Mouse (Mus musculus): ENCODE data around the gene Rab5b. TPM values are rescaled to one million over a fixed set of nuclear protein-coding genes. Genes with fewer than 3 reads are reported as not detected.
A peak's percentile ranks its signal among the peaks of the same experiment; 100 is the strongest.

Rab5b gene
- total and polyA plus RNA-seq, 2 experiments from 2014 or later, result 99.7 to 127 TPM

GRCm38 (mm10) chr10:128646139-128647089 is 49.6 kb downstream of the Rab5b start:
- Histone ChIP-seq H3K9ac (replicated peaks; ENCODE audit: low read length) (peak overlapping the region; percentile 53), H3K27me3 (ENCODE audit: insufficient read depth, low read length) (no peaks in the 10 kb centered on the region), H3K4me2 (ENCODE audit: low read depth, low read length) (peak overlapping the region; percentile 66), H3K4me3 (ENCODE audit: low read length) (peak overlapping the region; percentile 55), H3K9me3 (ENCODE audit: low read length) (no peaks in the 10 kb centered on the region), H3K27ac (peak overlapping the region; percentile 83), H3K4me1 (ENCODE audit: insufficient read depth, low read length) (peaks cover 13% of the 10 kb centered on the region; the same call in 1 of the 2 replicates), H3K36me3 (ENCODE audit: insufficient read depth, low read length) (peaks cover under 1% of the 10 kb centered on the region; the same call in 1 of the 2 replicates)
- DNase-seq (ENCODE audit: low spot score) (peak; percentile 79), ATAC-seq (peak; percentile 78)
- 5% methylated on average over 12 of the region's 13 CpGs for WGBS
- no peak for TF ChIP-seq CTCF (IDR thresholded peaks at IDR 0.05; ENCODE audit: low read depth)

- peak; percentile 84 for ATAC-seq
- H3K4me1 ChIP-seq (ENCODE audit: insufficient read depth, low read length), result peaks cover 13% of the 10 kb centered on the region; the same call in 1 of the 2 replicates
Measured at GRCm38 (mm10) chr10:128645111-128646011, 50.7 kb downstream of the Rab5b start, which contains the start of gene Ikzf4. TSS of gene Ikzf4 (minus strand) at chr10:128645991.

GRCm38 (mm10) chr10:128642749-128643148 is 53.3 kb downstream of the Rab5b start:
- Histone ChIP-seq H3K9me3 (ENCODE audit: low read length) (no peaks in the 10 kb centered on the region), H3K27ac (no peak overlapping the region), H3K4me1 (ENCODE audit: insufficient read depth, low read length) (peaks cover 13% of the 10 kb centered on the region; the same call in 1 of the 2 replicates), H3K27me3 (ENCODE audit: insufficient read depth, low read length) (no peaks in the 10 kb centered on the region), H3K4me3 (ENCODE audit: low read length) (no peak overlapping the region), H3K4me2 (ENCODE audit: low read depth, low read length) (peak overlapping the region; percentile 66; the same call in 1 of the 2 replicates), H3K9ac (replicated peaks; ENCODE audit: low read length) (no peak overlapping the region), H3K36me3 (ENCODE audit: insufficient read depth, low read length) (peaks cover 17% of the 10 kb centered on the region; the same call in 1 of the 2 replicates)
- TF ChIP-seq CTCF (IDR thresholded peaks at IDR 0.05; ENCODE audit: low read depth), result no peak
- ATAC-seq (no peak), DNase-seq (ENCODE audit: low spot score) (no peak)
- 89% methylated on average over 6 of the region's 6 CpGs for WGBS

More at GRCm38 (mm10) chr10:128645111-128646011, 50.7 kb downstream of the Rab5b start, which contains the start of gene Ikzf4:
- Histone ChIP-seq H3K36me3 (ENCODE audit: insufficient read depth, low read length) (peaks cover 10% of the 10 kb centered on the region; the same call in 1 of the 2 replicates), H3K9ac (replicated peaks; ENCODE audit: low read length) (peak within 1 kb of the TSS; percentile 69), H3K4me2 (ENCODE audit: low read depth, low read length) (peak within 1 kb of the TSS; percentile 66), H3K27ac (peak within 1 kb of the TSS; percentile 90), H3K4me3 (ENCODE audit: low read length) (peak within 1 kb of the TSS; percentile 55), H3K9me3 (ENCODE audit: low read length) (no peaks in the 10 kb centered on the region), H3K27me3 (ENCODE audit: insufficient read depth, low read length) (no peaks in the 10 kb centered on the region)
- 1% methylated on average over 36 of the region's 36 CpGs for WGBS
- DNase-seq (ENCODE audit: low spot score), result peak; percentile 65
- TF ChIP-seq CTCF (IDR thresholded peaks at IDR 0.05; ENCODE audit: low read depth), result no peak

GRCm38 (mm10) chr10:128641871-128642270 is 54.2 kb downstream of the Rab5b start:
- H3K4me3 ChIP-seq (ENCODE audit: low read length), result no peak overlapping the region
- DNase-seq (ENCODE audit: low spot score), result no peak
- H3K4me1 ChIP-seq (ENCODE audit: insufficient read depth, low read length), result peaks cover 13% of the 10 kb centered on the region; the same call in 1 of the 2 replicates
- H3K36me3 ChIP-seq (ENCODE audit: insufficient read depth, low read length), result peaks cover 17% of the 10 kb centered on the region; the same call in 1 of the 2 replicates
- no peak overlapping the region for H3K4me2 ChIP-seq (ENCODE audit: low read depth, low read length)
- WGBS, result 84% methylated on average over 7 of the region's 7 CpGs
- no peak for ATAC-seq
- no peak for TF ChIP-seq CTCF (IDR thresholded peaks at IDR 0.05; ENCODE audit: low read depth)
- no peaks in the 10 kb centered on the region for H3K9me3 ChIP-seq (ENCODE audit: low read length)
- H3K27me3 ChIP-seq (ENCODE audit: insufficient read depth, low read length), result no peaks in the 10 kb centered on the region
- H3K27ac ChIP-seq, result no peak overlapping the region
- no peak overlapping the region for H3K9ac ChIP-seq (replicated peaks; ENCODE audit: low read length)

GRCm38 (mm10) chr10:128640891-128641290 is 55.2 kb downstream of the Rab5b start:
- Histone ChIP-seq H3K4me2 (ENCODE audit: low read depth, low read length) (no peak overlapping the region), H3K36me3 (ENCODE audit: insufficient read depth, low read length) (peaks cover 23% of the 10 kb centered on the region), H3K27ac (no peak overlapping the region), H3K27me3 (ENCODE audit: insufficient read depth, low read length) (no peaks in the 10 kb centered on the region), H3K9ac (replicated peaks; ENCODE audit: low read length) (no peak overlapping the region), H3K4me3 (ENCODE audit: low read length) (no peak overlapping the region), H3K4me1 (ENCODE audit: insufficient read depth, low read length) (peaks cover 13% of the 10 kb centered on the region; the same call in 1 of the 2 replicates), H3K9me3 (ENCODE audit: low read length) (no peaks in the 10 kb centered on the region)
- ATAC-seq (no peak), DNase-seq (ENCODE audit: low spot score) (no peak)
- 87% methylated on average over 15 of the region's 15 CpGs for WGBS
- no peak for TF ChIP-seq CTCF (IDR thresholded peaks at IDR 0.05; ENCODE audit: low read depth)

- no peak for TF ChIP-seq CTCF (IDR thresholded peaks at IDR 0.05; ENCODE audit: low read depth)
- H3K27ac ChIP-seq, result no peak overlapping the region
- H3K9ac ChIP-seq (replicated peaks; ENCODE audit: low read length), result no peak overlapping the region
- peaks cover 13% of the 10 kb centered on the region; the same call in 1 of the 2 replicates for H3K4me1 ChIP-seq (ENCODE audit: insufficient read depth, low read length)
- peaks cover 31% of the 10 kb centered on the region for H3K36me3 ChIP-seq (ENCODE audit: insufficient read depth, low read length)
- DNase-seq (ENCODE audit: low spot score) (no peak), ATAC-seq (no peak)
- H3K4me3 ChIP-seq (ENCODE audit: low read length), result no peak overlapping the region
- H3K4me2 ChIP-seq (ENCODE audit: low read depth, low read length), result no peak overlapping the region
- H3K27me3 ChIP-seq (ENCODE audit: insufficient read depth, low read length), result no peaks in the 10 kb centered on the region
- no peaks in the 10 kb centered on the region for H3K9me3 ChIP-seq (ENCODE audit: low read length)
- 87% methylated on average over 14 of the region's 14 CpGs for WGBS
Measured at GRCm38 (mm10) chr10:128639999-128640398, 56.1 kb downstream of the Rab5b start.

Data from hindbrain, postnatal 0 days (tissue).